Mouse (Mus musculus): ENCODE measurements around the gene Synpr.
A peak's percentile ranks its signal among the peaks of the same experiment; 100 is the strongest.

The Synpr gene

GRCm38 (mm10) chr14:13553616-13554370 is 269.2 kb downstream of the Synpr start:
- peak; percentile 6 for DNase-seq (ENCODE audit: low spot score)

- no peak for DNase-seq (ENCODE audit: low spot score)
These were observed 270.1 kb downstream of the Synpr start for GRCm38 (mm10) chr14:13554631-13555030.

GRCm38 (mm10) chr14:13558117-13558516 is 273.5 kb downstream of the Synpr start:
- no peak for DNase-seq (ENCODE audit: low spot score)

- no peak for DNase-seq (ENCODE audit: low spot score)
These were observed 282.7 kb downstream of the Synpr start for GRCm38 (mm10) chr14:13567250-13567649.

GRCm38 (mm10) chr14:13567996-13568395 is 283.4 kb downstream of the Synpr start:
- no peak for DNase-seq (ENCODE audit: low spot score)

- no peak for DNase-seq (ENCODE audit: low spot score)
These were observed 287.4 kb downstream of the Synpr start for GRCm38 (mm10) chr14:13571941-13572340.

- no peak for DNase-seq (ENCODE audit: low spot score)
These were observed 287.9 kb downstream of the Synpr start for GRCm38 (mm10) chr14:13572530-13572929.

GRCm38 (mm10) chr14:13578101-13578500 is 293.5 kb downstream of the Synpr start:
- DNase-seq (ENCODE audit: low spot score), result no peak

GRCm38 (mm10) chr14:13578744-13579143 is 294.2 kb downstream of the Synpr start:
- DNase-seq (ENCODE audit: low spot score), result no peak

GRCm38 (mm10) chr14:13593321-13593940 is 308.9 kb downstream of the Synpr start:
- no peak for DNase-seq (ENCODE audit: low spot score)

GRCm38 (mm10) chr14:13596251-13596650 is 311.7 kb downstream of the Synpr start:
- no peak for DNase-seq (ENCODE audit: low spot score)

GRCm38 (mm10) chr14:13597204-13597603 is 312.6 kb downstream of the Synpr start:
- DNase-seq (ENCODE audit: low spot score), result no peak

GRCm38 (mm10) chr14:13620531-13620930 is 336.0 kb downstream of the Synpr start:
- no peak for DNase-seq (ENCODE audit: low spot score)

- no peak for DNase-seq (ENCODE audit: low spot score)
These were observed 365.3 kb downstream of the Synpr start for GRCm38 (mm10) chr14:13649865-13650264.

GRCm38 (mm10) chr14:13651039-13651438 is 366.5 kb downstream of the Synpr start:
- DNase-seq (ENCODE audit: low spot score), result no peak

- peak; percentile 24 for DNase-seq (ENCODE audit: low spot score)
These were observed 367.1 kb downstream of the Synpr start for GRCm38 (mm10) chr14:13651541-13652298.

Measured in retina, embryonic 14.5 days (tissue).